In the genomic region with DNA sequence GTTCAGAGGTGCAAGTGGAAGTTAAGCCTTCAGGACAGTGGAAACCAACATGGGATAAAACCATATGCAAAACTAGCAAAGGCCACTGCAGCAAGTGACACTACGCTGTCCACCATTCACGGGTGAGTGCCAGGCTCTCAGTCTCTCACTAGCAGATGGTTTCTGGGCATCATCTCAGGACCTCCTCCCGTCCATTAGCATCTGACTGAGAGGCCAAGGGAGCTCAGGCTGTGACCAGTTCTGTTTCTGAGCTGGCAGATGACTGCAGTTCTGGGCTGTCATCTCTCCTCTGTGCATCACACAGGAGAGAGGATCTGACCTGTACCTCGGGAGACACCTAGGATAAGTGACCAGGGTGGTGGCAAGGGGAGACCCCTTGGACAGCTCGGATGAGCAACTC, we compare ENCODE assay signal across 12 mouse cellular contexts.
"Had no signal": no experiment of that assay in that cellular context is flagged by ENCODE, and none has a peak within 500 bp of the region (broad histone marks: within the 10 kb centered on the region; RNA-seq: fewer than 3 reads in every experiment).

No protein-coding gene starts in this region.

- H3K4me2 ChIP-seq: limb, embryonic 12.5 days; liver, embryonic 13.5 days; lung, embryonic 15.5 days; neural tube, embryonic 12.5 days had no signal

- ATAC-seq: liver, postnatal 0 days had no signal

- H3K36me3 ChIP-seq: limb, embryonic 12.5 days; liver, embryonic 13.5 days; lung, embryonic 15.5 days; neural tube, embryonic 12.5 days had no signal

- H3K27ac ChIP-seq: left cerebral cortex, adult 2 months; limb, embryonic 12.5 days; liver, embryonic 13.5 days; lung, embryonic 15.5 days; neural tube, embryonic 12.5 days had no signal

- H3K27me3 ChIP-seq: limb, embryonic 12.5 days; liver, embryonic 13.5 days; lung, embryonic 15.5 days; neural tube, embryonic 12.5 days had no signal

- DNase-seq: kidney, adult 9 months; kidney, postnatal 10 days; liver; liver, embryonic 13.5 days; liver, postnatal 0 days; midbrain, embryonic 14.5 days; thymus, adult 2 months; thymus, postnatal 25 days had no signal

- H3K4me1 ChIP-seq: liver, embryonic 13.5 days; neural tube, embryonic 12.5 days had no signal

- H3K4me3 ChIP-seq: left cerebral cortex, adult 2 months; limb, embryonic 12.5 days; liver, embryonic 13.5 days; lung, embryonic 15.5 days; neural tube, embryonic 12.5 days had no signal

- H3K9ac ChIP-seq: limb, embryonic 12.5 days; liver, embryonic 13.5 days; liver, postnatal 0 days; lung, embryonic 15.5 days; neural tube, embryonic 12.5 days had no signal

- H3K9me3 ChIP-seq: limb, embryonic 12.5 days; liver, embryonic 13.5 days; lung, embryonic 15.5 days; neural tube, embryonic 12.5 days had no signal
